Mouse (Mus musculus) liver, embryonic 14 days (tissue): ENCODE results near the gene Grm5. TPM values are rescaled to one million over a fixed set of nuclear protein-coding genes. Genes with fewer than 3 reads are reported as not detected.

Experiments
- polyA plus RNA-seq: library from polyadenylated mRNA; depleted of rRNA; stranded (reverse); fragments of >200 nt; gene quantifications from 2 replicates; pipeline ENCODE4 v1.2.3, GENCODE M21; 2012; rRNA removed

The Grm5 gene
- polyA plus RNA-seq = not detected in 2 replicates

GRCm38 (mm10) chr7:87583868-87584267 lies at the start of gene Grm5:
Gene Grm5, plus strand, starts transcription at chr7:87584168.

Other genes with a start within 250 kb of the Grm5 start
- gene Tyr, start 90.7 kb upstream of the Grm5 start, polyA plus RNA-seq = not detected in 2 replicates